Mouse (Mus musculus): Measurements from ENCODE around the gene Mark3.
"Not testable (repeated sequence)": the region's sequence is repeated elsewhere in the genome, so short reads cannot be mapped to it uniquely, and the experiment has no call there.

Mark3 gene

DNA sequence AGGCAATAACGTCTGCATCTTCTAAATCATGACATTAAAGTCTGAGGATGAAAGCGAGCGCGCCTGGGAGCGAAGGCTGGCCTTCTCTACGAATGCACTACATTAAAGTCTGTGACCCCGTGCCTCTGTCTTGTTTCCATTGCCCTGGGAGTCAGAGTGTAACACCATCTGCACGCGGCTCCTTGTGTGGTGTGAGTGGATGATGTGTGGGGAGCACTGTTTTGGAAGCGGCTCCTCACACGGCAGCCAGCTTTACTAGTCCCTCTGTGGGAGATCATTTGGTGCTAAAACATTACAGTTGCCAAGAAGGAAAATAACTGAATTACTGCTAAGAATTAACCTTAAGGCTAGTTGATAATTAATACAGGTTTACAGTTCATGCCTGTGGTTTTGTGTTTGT is 81.4 kb downstream of the Mark3 start:
- no peak for DNase-seq

DNA sequence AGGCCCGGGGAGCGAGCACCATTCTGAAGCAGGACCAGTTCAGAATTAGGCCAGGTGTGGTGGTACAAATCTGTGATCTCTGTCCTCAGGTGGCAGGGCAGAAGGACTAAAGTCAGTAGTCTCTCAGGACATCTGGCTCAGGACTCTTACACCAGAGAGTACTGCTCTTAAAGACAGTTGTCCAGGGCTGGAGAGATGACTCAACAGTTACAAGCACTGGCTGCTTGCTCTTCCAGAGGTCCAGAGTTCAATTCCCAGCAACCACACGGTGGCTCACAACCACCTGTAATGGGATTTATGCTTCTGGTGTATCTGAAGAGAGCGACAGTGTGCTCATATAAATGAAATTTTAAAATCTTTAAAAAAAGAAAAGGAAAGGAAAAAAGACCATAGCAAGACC is 85.0 kb downstream of the Mark3 start:
- DNase-seq, result no peak

DNA sequence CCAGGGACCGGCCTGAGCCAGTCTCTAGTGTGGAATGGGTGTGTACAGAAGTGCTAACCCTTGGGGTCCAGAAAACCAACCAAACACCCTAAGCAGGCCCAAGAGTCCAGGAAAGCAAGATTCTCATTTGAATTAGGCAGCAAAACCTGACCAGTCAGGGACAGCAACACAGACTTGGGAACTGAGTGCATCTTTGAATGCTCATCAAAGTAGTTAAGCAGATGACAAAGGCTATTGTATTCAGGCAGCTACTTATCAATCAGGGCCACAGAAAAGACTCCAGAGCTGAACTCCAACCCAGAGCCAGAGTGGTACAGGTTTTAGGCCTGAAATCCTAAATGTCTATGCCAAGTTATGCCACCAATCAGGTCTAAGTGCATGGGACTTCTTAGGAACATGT is 86.3 kb downstream of the Mark3 start:
- DNase-seq, result no peak

DNA sequence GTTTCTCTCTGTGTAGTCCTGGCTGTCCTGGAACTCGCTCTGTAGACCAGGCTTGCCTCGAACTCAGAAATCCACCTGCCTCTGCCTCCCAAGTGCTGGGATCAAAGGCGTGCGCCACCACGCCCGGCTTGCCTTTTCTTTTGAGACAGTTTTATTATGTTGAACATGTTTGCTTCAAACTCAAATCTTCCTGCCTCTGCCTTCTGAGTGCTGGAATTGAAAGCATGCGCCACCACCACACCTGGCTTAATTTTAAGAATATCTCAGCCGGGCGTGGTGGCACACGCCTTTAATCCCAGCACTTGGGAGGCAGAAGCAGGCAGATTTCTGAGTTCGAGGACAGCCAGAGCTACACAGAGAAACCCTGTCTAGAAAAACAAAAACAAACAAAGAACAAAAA is 87.2 kb downstream of the Mark3 start:
- not testable (repeated sequence) for DNase-seq

DNA sequence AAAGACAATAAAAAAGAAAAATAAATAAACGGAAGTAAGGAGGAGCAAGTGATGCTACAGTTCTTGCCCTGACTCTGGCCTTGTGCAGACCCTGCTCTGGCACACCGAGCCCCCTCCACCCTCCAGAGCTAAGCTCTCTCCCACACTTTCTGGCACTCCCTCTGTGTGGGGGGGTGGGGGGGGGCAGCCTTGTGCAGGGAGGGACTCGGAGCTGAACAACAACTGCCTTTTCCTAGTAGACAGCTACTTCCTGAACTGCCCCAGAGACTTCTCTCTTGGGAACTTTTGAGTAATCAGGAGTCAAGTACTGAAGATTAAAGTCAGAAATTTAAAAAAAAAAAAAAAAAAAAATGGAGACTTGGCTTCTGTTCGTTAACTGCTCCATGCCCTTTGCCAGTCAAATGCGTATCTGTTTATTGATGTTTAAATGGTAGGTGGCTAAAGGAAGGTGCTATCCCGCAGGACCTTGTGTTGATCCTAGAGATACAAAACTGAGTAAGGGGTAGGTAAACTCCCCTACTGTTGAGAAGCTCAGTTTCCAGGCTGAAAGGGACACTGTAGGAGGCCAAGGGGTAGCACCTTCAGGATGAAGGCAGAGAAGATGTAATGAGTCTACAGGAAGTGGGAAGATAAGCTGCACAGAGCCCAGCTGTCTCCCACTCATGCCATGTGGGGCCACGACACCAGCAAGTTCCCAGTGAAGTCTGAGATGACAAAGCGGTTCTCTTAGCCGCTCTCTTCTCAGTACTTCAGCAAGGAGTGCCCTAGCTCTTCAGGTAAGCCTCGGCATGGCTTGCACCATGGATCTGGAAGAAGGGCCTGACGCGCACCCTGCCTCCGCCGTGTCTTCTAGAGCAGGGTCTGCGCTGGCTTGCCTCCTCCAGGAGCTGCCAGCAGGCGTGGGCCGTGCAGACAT is 89.2 kb downstream of the Mark3 start:
- no peak for DNase-seq

DNA sequence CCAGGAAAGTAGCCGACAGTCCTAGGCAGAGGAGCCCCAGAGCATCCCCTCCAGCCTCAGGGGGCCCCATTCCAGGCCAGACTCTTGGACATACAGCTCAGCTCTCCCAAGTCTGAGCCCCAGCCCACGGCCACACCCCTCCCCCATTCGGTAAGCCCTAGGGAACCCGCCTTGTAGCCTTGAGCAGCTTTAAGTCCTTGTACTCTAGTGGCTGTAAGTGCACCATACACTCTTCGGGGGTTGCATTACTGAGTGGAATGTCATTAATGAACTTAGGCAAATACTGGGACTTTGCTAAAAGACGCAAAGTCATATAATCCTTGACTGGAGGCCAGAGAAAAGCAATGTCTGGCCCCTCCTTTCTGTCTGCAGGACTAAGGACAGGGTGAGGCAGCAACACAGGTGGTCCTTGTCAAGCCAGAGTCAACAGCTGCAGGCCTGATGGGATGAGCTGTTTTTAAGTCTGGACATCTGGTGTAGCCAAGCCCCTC is 89.9 kb downstream of the Mark3 start:
- peak in 1 of 2 experiments; percentile 43 for DNase-seq

DNA sequence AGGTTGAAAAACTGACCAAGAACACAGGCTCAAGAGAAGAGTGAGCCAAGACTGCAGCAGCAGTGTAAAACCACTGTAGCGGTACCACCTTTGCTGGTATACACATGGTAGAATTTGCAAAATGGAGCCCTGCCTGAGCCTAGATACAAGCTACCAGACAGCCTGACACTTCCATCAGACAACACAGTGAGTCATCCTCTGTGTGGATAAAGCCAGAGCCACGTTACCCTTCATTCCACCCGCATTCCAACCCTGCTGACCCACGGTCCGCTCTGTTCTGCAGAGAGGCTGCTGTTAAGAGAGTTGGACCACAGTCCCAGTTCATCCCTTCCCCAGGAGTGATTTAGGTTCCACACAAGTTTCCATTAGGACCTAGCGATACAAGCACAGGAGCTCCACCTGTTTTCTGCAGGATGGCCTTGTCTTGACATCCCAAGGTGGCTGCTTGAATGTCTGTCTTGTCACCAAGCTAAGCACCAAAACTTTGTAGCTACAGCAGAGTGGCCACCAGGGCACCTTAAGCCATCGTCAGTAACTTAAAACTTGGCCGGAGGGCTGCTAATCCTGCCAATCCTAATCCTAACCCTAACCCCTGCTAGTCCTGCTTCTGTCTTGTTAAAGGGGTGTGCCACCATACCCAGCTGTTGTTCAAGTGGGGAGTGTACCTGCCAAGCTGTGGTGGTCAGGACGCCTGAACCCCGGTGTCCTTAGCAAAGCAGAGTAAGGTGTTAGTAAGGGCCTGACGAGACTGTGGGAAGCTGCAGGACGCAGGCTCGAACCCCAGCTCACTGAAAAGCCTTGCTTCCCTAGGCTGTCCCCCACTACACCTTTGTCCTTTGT is 90.9 kb downstream of the Mark3 start:
- no peak for DNase-seq

DNA sequence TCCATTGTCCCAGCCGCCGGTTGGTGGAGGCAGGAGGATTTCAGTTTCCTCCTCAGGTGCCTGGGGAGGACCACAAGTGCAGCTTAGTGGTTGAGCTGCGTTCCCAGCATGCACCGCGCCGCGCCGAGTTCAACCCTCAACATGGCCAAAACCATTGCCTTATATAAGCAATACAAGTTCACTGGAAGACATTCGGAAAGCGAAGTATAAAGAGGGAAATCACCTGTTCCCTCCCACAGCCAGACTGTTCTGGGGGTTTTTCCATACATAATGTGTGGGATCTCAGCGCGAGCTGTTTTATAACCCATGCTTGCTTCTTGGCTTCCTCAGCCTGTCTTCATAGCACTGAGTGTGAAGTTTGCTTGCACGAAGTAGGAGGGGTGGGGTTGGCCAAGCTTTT is 92.1 kb downstream of the Mark3 start:
- no peak for DNase-seq

DNA sequence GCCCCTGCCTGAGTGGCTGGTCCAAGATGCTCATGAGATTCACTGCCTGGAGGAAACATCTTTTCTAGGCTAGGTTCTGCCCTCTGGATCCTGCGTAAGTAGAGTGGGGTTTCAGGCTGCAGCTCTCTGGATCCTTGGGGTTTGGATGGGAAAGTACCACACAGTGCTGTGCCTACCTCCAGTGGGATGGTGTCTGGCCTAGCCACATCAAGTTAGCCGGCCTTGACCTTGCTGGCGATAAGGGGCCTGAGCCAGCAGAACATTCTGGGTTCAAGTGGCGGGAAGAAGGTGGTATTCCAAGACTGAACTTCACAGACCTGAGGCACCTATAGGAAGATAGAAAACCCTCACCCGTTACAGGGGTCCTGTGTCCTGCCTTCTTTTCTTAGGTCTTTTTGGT is 93.1 kb downstream of the Mark3 start:
- no peak for DNase-seq

DNA sequence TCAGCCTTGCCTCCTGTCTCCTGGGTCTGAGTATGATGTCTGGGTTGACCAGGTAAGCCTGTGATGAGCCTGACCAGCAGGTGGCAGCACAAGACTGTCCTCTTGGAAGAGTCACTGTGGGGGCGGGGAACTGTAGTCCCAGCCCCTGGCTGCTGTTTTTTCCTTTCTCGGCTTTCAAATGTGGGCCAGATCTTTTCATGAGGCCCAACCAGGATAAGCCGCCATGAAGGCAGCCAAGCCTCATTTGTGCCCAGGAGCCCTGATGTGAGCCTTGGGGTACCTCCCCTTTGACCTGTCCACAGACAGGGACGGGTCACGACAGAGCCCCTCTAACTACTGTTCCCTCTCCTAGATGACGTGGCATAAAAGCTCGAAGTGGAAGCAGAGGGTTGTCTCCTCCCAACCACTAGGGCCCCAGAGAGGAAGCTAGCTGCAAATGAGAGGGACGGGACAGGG is 94.2 kb downstream of the Mark3 start:
- peak; percentile 98 to 100 for DNase-seq

DNA sequence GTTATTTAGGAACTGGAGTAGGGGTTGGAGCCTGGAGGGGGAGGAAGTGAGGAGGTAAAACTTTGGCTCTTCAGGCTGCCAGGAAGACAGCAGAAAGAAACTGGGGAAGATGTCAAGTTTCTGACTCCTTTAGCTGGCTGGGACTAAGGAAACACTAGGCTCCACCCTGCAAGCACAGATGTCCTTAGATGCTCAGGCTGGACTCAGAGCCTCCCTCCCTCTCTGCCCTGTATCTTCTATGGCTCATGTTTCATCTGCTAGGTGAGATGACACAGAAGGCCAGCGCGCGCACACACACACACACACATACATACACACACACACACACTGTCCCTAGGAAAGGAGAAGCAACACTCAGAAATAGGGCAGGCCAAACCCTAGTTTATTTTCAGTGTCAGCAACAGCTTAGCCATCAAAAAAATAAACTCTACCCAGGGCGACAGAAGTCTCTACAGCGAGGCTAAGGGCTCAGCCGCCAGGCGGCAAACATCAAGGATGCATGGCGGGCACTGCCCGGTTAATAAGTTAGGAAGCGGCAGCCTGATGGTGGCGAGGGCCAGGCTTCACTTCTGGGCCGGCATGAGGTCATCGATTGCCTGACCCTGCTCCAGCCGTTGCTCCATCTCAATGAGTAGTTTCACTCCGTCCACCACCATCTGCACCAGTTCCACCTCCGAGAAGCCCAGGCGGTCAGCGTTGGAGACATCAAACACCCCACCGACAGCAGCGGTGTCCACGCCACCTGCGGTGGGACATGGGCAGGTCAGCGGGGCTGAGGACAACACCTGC is 94.9 kb downstream of the Mark3 start:
- DNase-seq, result peak in 1 of 2 experiments; percentile 39

DNA sequence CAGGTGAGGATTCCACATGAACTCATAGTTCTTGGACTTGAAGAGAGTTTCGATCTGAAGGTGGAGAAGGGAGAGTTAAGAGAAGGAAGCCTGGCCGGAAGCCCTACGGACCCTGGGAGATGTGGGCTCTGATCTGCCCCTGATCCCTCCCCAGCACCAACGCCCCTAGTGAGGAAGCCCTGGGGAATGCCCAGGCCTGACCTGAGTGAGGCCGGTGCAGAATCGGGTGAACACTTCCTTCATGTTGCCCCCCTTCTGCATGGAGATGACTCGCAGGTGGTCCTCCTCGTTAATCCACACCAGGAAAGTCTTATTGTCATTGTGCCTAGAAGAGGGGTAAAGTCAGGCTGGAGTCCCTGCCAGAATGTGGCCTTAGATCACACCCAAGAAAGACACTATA is 95.6 kb downstream of the Mark3 start:
- peak in 1 of 2 experiments; percentile 42 for DNase-seq

DNA sequence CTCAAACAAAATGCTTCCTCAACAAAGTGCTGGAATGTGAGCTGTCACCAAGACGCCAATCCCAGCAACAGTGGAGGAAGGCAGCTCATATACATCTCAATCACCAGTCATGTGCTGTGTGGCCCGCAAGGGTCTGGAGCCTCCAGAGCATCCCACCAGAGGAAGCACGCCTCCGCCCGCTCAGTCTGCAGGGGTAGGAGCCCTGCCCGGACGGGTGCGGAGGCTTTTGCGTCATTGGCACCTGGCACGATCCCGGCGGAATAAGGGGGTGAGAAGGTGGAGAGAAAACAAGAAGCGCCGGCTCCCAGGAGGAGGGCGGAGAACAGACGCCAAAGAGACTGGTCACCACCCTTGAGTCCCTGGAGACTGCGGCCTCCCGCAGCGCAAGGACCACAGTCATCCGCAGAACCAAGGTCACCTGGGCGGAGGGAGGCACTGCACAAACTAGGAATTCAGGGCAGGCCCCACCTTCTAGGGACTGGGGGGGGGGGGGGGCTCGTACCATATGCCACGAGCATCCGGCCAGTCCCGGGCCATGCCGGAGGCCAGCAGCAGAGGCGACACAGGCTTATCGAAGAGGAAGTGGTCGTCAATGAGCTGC is 96.1 kb downstream of the Mark3 start:
- DNase-seq, result peak; percentile 83 to 86

DNA sequence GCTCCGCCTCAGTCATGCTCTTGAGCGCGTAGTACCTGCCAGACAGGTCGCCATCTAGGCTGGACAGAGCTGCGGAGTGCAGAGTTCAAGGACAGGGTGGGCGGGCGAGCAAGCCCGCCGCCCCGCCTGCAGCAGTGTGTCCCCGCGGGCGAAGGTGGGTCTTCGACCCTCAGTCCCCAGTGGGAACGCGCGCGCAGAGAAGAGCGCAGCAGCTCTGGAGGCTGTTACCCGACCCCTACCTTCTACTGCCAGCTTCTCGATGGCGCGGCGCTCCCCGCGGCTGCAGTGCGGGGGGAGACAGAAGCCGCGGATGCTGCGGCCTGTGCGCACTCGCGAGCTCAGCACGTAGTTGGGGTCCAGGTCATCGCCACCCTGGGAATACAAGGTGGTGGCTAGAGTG is 96.7 kb downstream of the Mark3 start:
- DNase-seq, result no peak

DNA sequence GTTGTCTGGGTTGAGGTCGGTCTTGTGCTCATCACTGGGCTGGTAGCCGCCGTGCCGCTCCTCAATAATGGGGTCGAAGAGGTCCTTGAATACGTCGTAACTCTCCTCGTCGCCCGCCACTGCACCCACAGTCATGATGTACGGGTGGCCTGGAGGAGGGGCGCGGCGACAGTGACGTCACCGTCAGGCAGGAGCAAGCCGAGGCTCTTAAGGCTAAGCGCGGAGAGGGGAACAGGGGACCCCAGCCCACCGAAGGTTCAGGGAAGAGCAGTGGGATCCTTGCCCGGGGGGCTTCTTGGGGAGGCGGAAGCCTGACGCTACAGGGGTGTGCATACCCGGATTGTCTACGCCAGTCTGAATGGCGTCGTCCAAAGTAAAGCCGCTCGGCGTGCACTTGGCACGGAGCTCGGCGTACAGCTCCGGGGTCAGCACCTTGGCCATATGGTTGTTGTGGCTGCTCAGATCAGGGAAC is 97.1 kb downstream of the Mark3 start:
- peak; percentile 87 to 89 for DNase-seq

DNA sequence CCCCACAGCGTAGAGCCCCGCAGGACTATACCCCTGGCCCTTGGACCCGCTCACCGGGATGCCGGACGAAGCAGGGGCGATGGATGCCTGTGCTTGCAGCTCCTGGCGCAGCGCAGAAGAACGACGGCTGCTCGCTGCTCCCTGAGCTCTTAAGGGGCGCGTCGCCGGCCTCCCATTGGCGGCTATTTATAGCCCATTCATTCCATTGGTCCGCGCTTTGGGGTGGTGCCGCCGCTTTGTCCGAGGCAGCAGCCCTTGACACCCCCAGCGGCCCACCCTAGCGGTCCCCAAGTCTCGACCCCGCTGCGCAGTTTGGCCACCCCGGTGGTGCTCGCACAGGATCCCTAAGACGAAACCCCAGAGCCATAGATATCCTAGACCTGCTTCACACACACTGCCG is 97.9 kb downstream of the Mark3 start, which contains the start of gene Ckb:
Gene Ckb (minus strand): TSS at position 163 of the 400 bp plus-strand sequence.
- DNase-seq, result peak; percentile 94 to 95

DNA sequence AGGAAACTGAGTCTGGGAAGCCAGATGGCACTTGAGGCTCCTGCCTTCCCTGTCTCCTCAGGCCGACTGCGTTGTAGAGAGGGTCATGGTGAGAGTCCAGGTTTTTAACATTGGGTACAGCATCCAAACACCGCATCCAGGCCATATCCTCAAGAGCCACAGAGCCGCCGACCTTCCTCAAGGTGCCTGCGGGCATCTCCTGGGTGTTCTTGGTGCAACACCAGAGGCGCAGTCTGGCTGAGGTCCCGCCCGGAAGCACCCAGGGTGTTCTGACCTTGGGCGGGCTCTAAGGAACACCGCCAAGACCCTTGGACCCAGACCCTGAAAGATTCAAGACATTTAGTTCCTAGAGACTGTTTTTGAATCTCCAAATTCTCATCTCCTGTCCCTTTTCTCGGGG is 98.3 kb downstream of the Mark3 start:
- DNase-seq, result peak in 1 of 2 experiments; percentile 74

DNA sequence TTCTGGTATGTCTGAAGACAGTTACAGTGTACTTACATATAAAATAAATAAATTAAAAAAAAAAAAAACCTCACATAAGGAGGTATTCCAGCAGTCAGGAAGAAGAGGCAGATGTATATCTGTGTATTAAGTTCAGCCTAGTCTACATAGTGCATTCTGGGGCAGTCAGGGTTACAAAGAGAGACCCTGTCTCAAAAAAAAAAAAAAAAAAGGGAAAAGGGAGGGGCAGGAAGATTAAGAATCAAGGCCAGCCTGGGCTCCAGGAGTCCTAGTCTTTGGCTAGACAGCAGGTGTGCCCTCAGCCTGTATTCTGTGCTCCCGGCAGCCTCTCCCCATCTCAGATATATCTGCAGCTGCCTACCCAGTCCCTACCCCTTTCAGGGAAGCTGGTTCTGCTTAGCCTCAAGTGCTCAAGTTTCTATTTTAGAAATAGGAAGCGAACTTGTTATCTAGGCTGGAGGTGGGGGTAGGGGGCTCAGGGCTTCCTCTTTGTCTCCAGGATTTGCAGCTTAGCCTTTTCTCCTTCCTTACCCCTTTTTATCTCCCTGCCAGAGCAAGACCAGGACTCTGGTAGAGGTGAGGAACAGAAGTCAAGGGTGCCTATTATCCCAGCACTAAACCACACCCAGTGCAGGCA is 100.6 kb downstream of the Mark3 start:
- no peak for DNase-seq

DNA sequence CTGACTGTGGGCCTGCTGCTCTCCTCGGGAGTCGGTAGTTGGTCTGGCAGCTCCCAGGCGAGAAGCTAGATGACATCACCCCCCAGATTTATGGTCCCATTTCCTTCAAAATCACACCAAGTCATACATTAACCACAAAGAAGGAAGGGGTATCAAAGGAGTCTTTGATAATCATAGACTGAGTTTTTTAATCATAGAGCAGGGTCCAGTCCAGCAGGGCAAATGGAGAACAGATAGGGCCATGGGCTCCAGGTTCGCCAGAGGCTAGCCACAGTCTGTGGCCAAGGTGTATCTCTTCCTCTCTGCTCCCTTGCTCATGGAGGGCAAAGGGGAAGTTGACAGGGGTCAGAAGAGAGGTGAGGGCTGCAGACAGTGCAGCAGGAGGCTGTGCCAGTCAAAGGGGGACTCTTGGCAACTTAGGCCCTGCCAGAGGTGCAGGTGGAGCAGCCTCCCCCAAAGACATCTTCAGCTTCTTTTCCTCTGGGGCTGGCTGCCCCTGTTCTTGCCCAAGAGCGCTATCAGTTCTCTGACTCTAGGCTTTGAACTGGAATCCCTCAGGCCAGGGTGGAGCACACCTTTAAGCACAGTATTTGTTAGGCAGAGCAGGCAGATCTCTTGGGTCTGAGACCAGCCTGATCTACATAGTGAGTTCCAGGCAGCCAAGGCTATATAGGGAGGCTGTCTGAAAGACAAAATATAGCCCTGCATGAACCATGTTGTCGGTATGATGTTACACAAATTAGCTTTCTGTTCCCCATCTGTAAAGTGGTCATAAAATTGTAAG is 101.7 kb downstream of the Mark3 start:
- DNase-seq, result no peak

DNA sequence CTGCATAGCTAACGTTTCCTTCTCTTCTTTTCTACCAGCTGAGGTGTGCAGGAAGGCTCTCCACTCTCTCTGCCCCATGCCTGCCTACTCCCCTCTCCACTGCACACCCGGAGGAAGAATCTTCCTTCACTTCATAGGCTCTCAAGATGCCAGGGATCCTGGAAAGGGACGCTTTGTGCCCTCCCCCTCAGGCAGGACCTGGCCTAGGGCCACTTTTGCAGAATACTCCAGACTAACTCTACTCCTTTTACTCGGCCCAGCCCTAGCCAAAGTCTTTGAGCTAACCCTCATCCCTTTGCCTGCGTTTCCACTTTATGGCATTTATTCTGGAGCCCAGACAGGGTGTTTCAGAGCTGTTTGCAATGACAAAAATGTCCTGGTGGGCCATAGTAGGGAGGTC is 103.1 kb downstream of the Mark3 start:
- DNase-seq, result peak; percentile 50 to 63
